Mouse (Mus musculus) induced T-regulatory cell, adult 2 months (primary cell): ENCODE results near the gene Stpg3.

Experiments
- DNase-seq: peaks from one replicate; pipeline ENCODE4 v3.0.0-alpha.2; 2012; ENCODE audit warnings: low read depth

The Stpg3 gene

GRCm38 (mm10) chr2:25236614-25237013, 22.2 kb upstream of the Stpg3 start, which contains the start of gene Rnf224:
Gene Rnf224, minus strand, starts transcription at chr2:25236787.
- no peak for DNase-seq

DNA sequence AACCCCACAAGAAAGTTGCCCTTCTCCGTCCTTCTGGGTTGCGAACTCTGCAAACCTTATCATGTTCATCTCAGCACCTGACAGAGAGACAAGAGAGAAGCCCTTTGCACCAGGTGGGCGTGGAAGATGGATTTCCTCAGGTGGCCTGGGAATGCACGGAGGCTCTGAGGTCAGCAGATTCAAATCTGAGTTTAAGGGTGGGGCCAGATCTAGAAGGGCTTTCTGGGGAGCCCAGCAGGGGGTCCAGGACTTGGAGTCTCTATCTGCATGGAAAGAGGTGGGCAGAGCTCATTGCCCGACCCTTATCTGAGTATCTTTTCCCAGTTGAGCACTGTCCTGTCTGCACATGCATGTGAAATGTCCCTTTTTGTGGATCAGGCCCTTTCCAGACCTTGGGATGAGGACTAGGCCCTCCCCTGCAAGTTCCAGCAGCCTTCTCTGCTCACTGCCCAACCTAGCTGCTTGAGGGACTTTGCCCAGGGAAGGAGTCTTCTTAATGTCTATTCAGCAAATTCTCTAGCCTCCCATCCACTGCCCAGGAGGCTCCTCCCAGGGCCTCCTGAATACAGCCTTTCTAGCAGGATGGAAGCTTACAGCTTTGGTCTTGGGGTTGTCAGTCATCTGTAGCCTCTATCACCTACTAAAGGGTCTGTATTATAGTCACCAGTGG, 20.2 kb upstream of the Stpg3 start:
- no peak for DNase-seq

DNA sequence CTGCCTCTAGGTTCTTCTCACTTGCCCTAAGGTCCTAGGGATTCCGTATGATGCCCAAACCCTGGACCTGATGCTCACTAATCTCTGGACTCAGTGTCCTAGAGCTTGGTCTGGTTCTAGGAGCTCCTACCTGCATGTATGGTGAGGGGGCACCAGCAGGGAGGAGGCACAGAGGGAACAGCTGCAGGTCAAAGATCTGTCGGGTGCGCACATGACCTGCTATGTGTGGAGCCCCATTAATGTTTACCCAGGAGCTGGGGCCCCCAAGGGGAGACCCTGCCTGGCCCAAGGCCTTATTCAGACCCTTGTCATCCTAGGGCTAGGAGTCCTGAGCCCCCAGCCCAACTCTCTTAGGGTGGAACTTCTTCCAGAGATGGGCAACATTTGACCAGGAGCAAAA, 19.6 kb upstream of the Stpg3 start, which contains the start of gene Slc34a3:
Gene Slc34a3 (minus strand): TSS at position 315 of the 400 bp plus-strand sequence.
- DNase-seq: no peak

DNA sequence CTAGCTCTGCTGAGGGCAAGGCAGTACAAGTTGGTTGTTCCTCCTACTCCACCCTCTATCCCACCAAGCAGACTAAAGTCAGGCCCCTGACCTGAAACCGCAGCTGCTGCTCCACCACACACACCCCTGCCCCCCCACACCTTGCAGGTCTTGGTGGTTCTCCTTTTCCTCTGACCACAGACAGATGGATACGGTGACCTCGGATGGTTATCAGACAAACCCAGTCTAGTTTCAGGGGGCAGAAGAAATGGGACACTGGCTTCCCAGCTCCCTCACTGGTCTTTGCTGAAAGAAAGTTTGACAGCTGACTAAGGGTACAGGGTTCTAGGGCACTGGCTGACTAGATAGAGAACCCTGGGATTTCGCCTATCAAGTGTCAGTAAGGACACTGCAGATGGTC, 19.0 kb upstream of the Stpg3 start:
- no peak for DNase-seq

- no peak for DNase-seq
Measured at GRCm38 (mm10) chr2:25231038-25231437, 16.6 kb upstream of the Stpg3 start.

GRCm38 (mm10) chr2:25230581-25230980, 16.1 kb upstream of the Stpg3 start:
- no peak for DNase-seq

DNA sequence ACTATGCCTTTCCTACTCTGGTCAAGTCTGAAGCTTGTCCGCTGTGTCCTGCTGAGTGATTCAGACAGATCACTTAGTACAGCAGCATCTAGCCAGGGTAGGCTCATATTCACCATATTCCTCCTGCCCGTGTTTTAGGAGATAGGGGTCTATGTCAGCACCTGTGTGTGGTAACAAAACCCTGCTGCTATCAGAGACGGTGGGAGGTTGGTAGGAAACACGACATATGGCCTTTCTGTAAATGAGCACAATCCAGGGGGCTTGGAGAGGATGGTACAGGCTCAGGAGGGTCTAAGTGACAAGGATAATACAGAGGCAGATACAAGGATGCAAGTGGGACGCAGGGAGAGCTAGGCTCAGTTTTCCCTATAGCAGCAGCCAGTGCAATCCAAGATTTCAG, 15.1 kb upstream of the Stpg3 start:
- no peak for DNase-seq

DNA sequence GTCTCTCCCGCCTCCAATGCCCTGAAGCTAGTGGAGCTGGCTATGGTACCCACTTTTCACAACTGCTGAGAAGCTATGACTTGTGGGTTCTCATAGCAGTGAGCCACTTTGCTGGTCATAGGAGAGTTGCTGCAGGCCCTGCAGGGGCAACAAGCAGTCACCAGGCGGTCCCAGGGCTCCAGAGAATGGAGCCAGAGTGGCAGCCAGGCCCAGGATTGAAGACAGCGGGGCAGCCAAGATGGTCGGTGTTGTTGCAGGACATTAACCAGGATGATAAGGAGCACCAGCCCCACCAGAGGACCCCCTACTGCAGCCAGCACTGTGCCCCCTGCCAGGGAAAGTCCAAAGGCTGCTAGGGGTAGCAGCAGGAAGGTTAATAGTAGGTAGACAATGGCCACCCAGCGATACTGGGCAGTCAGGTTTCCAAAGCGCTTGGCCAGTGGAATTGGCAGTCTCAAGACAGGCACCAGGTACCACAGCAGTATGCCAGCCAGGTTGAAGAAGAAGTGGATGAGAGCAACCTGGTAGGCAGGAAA, 14.6 kb upstream of the Stpg3 start:
- DNase-seq: no peak

DNA sequence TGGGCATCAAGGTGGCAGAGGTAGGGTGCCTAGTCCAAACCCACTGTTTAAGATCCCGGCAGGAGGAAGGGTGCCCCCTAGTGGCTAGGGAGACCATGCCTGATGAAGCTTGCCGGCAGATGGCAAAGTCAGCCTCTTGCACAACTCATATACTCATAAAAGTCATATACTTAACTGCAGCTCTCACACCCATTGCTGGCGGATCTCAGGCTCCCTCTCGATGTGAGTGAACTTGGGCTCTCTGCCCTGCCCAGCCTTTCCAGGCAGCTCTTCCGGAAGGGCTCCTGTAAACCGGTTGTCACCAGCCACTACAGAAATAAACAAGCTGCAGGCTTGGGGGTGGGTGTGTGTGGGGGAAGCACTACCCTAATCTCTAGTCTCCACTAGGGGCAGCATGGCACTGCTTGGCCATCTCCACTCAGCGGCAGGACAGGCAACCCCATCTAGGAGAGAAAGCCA, 14.0 kb upstream of the Stpg3 start:
- DNase-seq: peak; percentile 95

GRCm38 (mm10) chr2:25227406-25227805, 13.0 kb upstream of the Stpg3 start:
- no peak for DNase-seq

DNA sequence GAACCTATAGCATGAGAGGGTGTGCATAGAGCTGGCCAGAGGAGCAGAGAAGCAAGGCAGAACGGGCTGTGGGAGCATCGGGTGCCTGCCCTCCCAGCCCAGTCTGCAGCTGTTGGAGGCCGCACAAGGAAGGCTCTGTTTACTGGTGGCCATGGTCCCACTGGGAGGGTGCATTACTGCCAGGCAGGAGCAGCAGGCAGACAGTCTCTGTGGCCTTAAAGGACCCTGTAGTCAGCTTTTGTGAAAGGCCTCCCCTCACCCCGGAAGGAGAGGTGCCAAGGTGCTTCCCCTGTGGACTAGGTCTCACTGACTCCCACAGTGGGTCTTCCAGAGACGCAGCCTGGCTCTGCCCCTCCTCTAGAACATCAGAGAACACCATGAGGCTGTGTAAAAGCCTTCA, 12.4 kb upstream of the Stpg3 start:
- no peak for DNase-seq

DNA sequence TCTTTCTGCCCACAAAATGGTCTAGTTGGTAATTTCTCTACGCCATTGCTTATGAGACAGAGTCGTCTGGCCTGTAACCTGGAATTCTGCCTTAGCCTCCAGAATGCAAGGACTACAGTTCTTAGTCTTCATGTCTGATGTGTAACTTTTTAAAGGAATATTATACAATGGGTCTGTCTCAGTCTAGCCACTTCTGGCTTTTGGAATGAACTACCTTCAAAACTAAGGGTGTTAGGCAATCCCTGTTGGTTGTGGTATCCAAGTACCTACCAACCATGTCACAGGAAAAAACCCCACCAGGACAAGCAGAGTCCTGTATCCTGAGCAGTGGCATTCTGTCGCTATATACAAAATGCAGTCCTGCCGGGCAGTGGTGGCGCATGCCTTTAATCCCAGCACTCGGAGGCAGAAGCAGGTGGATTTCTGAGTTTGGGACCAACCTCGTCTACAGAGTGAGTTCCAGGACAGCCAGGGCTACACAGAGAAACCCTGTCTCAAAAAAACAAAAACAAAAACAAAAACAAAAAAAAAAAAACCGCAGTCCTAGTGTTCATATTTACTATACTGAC, 11.5 kb upstream of the Stpg3 start:
- DNase-seq: peak; percentile 23

GRCm38 (mm10) chr2:25224766-25225752, 10.6 kb upstream of the Stpg3 start:
- DNase-seq: peak; percentile 99

DNA sequence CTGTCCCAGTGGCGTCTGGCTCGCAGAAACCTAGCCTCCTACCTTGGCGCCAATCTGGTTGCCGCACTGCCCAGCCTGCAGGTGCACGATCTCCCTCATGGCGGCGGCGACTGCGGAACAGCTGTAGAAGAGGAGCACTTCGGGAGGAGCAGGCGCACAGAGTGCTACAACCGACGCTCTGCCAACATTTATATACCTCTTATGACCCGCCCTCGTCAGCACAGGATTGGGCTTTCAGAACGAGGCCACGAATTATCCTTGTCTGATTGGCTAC, 10.0 kb upstream of the Stpg3 start, which contains the start of gene Tubb4b:
Gene Tubb4b (minus strand): TSS at position 211 of the 274 bp plus-strand sequence.
- no peak for DNase-seq

DNA sequence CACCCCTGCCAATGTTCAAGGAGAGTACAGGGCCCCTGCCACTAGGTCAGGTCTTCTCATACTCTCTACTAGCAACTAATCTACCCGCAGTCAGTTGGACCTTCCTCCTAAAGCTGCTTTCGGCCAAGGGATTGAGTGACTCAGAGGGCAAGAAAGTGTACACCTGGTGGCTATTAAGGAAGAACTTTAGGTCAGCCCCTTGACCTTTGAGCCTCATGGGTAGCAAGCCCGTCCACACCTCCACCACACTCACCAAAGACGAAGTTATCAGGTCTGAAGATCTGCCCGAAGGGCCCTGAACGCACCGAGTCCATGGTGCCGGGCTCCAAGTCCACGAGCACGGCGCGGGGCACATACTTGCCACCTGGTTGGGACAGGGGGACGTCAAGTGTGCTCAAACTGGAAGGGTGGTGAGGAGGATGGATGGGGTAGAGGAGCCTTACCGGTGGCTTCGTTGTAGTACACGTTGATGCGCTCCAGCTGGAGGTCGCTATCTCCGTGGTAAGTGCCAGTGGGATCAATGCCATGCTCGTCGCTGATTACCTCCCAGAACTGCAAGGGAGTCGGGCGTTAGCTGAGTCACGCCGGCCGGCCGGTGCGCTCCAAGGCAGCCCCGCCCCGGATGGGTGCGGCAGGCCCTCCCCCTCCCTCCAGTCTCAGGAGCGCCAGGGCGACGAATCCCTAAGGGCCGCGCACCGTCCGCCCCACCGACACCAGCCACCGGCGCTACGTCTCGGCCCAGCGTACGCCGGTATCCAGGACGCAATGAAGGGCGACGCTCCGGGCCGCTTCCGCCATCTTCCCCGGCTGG, 9.4 kb upstream of the Stpg3 start:
- no peak for DNase-seq

DNA sequence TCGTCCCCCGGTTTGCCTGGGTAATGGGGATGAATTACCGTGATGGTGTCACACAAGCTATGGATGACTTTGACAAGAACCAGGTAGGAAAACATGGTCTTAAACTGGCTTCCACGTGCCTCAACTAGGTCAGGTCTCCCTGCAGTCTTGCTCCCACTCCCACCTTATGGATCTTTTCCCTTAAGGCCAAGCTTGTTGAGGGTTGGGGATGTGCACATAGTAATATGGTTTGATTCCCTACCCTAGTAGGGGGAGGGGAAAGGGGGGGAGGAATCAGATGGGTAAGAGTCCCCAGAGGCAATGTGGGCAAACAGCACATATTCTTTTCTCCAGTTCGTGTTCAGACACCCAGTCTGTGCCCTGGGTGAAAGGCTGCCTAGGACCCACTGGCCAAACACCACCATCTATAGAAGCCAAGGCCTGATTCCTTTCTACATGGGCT, 6.9 kb upstream of the Stpg3 start:
- DNase-seq: no peak

GRCm38 (mm10) chr2:25218445-25218844, 4.0 kb upstream of the Stpg3 start, which contains the start of gene Fam166a:
Gene Fam166a, plus strand, starts transcription at chr2:25218745.
- no peak for DNase-seq

- DNase-seq: no peak
Measured at GRCm38 (mm10) chr2:25217666-25218065, 3.2 kb upstream of the Stpg3 start.

DNA sequence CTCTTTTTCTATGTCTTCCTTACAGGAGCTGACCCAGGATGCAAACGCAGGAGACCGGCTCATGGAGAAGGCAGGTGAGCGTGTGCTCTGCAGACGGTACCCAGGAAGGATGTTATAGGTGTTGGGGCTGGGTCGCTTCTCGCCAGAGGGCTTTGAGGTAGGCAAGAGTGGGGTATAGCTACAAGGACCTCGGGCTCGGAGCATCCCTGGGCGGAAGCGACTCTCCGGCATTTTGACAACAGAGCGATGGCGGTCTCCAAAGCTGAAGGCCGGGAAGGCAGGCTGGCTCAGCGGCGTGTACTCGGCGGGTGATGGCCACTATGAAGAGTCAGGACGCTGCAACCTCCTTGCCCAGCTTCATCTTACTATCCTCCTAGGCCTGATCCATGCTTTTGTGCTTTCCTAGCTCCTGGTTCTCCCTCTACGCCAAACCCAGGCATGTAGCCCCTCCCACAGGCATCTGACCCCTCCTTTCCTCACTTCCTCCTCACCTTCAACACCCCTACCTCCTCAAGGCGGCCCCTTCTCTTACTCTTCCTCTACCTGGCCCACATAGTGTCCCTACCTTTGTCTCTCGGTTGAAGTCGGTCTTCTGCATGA, 1.1 kb downstream of the Stpg3 start:
- DNase-seq: no peak

DNA sequence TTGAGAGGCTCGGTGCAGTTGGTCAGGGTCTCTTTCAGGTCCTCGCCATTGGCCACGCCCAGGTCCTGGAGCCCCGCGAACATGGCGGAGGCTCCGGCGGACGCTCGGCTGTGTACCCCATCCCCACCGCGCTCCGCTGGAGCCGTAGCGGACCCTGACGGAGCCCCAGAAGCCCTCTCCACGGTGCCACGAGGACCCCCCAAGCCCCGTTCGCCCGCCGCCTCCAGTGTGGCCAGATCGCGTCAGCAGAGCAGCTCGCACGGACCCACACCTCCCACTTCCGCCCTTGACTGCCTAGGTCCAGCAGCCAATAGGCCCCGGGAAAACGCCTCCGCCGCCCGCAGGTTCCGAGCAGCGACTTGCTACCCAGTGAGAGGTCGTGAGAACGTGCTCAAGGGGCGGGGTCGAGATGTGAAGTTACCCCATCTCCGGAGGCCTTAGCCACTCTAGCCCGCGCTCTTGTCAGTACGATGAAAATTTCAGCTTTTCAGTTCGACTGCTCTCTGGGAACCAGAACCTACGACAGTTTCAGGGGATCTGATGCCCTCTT, 3.2 kb downstream of the Stpg3 start, which contains the start of gene Nelfb:
Gene Nelfb (minus strand): TSS at position 369 of the 550 bp plus-strand sequence.
- DNase-seq: peak; percentile 92

DNA sequence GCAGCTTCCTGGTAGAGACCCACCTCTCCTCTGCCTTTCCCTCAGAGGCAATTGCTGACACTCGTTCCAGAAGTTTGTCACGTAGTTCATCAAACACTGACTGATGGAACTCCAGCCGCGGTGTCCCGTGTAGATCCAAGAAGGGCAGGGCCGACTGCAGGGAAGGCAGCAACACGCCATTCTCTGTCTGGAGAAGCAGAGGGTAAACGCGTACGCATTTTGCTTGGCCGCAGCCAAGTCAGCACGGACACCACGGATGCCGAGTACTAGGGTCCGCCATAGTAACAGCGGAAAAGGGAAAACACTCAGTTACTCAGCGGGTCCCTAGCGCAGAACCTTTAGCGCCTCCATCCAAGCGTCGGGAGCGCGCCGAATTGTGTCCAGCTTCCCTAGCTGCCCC, 3.8 kb downstream of the Stpg3 start:
- no peak for DNase-seq
